Mouse (Mus musculus) MEL-GATA-1-ER (cell line): ENCODE data around the gene Sfxn5.

ENCODE experiments used
- DNase-seq: peaks from one replicate; pipeline ENCODE4 v3.0.0-alpha.2; 2012; ENCODE audit warnings: low read depth; ENCODE audit errors: extremely low read depth

The Sfxn5 gene

DNA sequence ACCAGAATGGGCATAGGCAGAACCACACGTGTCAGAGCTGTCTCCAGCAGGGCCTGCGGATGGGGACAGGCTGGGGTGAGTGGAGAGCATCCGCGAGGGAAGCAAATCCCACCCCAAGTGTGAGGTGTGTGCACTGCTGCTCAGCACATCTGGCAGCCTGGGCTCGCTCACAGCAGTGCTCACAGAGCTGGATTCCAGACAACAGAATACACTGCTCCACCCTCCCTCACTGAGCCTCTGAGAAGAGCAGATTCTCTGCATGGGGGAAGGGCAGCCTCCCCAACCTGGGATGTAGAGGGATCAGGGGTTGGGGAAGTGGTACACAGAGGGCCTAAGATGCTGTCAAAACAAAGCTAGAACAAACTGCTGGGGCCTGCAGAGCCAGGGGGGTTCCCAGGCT is 98.4 kb downstream of the Sfxn5 start:
- no peak for DNase-seq

DNA sequence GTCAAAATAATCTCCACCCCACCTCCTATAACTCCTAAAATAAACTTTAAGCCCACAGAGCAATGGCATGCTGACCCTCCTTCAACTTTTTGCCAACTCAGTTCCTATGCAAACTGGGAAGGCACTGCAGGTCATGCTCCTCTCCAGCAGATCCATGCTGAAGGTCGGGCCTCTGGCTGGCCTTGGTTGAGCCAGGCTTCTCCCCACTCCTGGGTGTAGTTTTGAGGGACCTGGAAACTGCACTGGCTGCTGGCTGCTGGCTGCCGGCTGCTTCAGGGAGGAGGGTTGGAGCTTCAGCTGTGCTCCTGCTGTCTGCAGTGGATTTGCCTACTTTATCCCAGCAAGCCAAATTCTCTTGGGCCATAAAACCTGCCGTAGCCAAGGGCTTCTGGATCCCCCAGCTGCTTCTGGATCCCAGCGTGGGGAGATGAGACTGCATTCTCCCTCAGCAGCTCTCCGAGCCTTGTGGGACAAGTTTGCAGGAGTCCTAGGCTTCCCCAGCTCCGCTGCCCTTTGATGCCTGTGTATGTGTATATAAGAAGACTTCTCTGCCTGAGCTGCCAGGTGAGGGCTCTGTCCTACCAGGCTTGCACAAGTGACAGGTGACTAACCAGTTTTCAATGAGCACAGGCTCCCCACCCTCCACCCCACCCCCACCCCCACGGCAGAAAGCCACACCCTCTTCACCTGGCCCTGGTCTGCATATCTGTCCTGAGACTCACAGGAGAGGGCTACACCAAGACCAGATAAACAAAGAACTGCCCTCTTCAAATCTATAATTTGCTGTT is 100.2 kb downstream of the Sfxn5 start:
- no peak for DNase-seq

- no peak for DNase-seq
These were observed 101.2 kb downstream of the Sfxn5 start for GRCm38 (mm10) chr6:85232045-85232444.

- DNase-seq: no peak
These were observed 101.8 kb downstream of the Sfxn5 start for GRCm38 (mm10) chr6:85231469-85231868.

DNA sequence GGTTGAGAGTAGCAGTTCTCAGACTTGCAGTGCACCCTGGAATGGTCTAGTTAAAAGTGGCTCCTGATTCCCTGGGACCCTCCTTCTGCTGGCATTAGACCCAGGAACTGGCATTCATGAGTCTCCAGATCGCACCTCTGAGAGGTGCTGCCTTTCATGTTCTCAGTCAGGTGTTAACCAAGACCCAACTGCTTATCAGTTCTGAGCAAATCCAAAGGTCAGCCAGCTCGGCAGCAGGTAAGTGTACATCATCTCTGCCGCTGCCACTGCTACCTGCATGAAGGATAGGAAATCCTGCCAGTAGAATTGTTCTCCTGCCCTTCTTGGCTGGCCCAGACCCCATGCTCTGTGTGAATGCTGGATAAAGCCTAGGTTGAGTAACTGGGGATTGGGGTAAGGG is 102.5 kb downstream of the Sfxn5 start:
- DNase-seq: no peak

GRCm38 (mm10) chr6:85227520-85227919 is 105.7 kb downstream of the Sfxn5 start:
- no peak for DNase-seq

DNA sequence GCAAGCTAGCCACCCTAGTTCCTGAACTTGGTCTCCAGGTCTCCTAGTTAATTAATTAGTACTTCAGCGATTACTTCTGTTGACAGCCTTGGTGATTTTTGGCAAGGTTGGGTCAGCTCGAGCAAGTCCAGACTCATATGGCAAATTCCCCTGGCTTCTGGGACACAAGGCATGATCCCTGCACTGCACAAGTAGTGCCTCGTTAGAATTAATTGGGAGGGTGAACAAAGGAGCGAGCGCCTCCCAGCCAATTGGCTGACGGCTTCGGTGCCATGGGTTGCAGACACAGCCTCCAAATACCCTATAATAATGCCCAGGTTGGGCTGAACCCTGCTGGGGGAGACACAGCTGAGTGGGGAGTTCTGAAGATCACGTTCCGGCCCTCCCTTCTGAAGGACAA is 106.7 kb downstream of the Sfxn5 start:
- no peak for DNase-seq

DNA sequence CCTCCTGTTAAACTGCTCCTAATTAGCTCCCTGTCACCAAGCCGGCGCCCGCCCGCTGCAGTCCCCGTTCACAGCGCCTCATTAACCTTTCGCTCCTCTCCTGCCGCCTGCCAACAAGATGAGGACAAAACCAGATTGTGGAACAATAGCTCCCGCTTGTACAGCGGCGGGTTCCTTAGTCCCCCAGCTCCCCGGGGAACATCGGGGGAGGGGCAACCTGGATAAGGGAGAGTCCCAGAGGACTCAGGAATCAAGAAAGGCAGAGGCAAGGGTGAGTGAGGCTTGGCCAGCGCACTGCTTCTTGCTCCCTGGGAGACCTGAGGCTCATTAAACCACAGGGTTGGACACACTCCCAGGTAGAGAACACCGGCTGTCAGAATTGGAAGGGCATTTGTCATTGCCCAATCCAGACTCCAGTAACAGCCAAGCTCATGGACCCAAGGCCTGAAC is 108.8 kb downstream of the Sfxn5 start:
- DNase-seq: no peak

- DNase-seq: no peak
These were observed 109.6 kb downstream of the Sfxn5 start for GRCm38 (mm10) chr6:85223498-85224150.

DNA sequence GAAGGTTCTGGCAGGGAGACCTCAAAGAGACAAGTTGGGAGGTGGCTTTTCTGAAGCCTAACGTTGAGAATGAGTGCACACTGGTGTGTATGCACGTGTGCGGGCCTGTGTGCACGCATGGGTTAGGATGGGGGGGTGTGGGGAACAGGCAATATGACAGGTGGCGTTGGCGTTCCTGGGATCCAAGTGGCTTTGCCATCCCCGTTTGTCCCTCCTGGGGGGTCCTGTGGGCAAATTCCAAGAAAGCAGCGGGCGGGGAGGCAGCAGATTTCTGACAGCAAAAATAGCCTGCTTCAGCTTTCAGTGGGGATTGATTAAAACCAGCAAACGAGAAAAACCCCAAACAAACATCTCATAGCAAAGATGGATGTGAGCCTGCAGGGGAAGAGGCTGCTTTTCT is 110.7 kb downstream of the Sfxn5 start:
- no peak for DNase-seq

- DNase-seq: no peak
These were observed 112.3 kb downstream of the Sfxn5 start for GRCm38 (mm10) chr6:85220917-85221316.

GRCm38 (mm10) chr6:85219706-85220105 is 113.5 kb downstream of the Sfxn5 start:
- DNase-seq: no peak

DNA sequence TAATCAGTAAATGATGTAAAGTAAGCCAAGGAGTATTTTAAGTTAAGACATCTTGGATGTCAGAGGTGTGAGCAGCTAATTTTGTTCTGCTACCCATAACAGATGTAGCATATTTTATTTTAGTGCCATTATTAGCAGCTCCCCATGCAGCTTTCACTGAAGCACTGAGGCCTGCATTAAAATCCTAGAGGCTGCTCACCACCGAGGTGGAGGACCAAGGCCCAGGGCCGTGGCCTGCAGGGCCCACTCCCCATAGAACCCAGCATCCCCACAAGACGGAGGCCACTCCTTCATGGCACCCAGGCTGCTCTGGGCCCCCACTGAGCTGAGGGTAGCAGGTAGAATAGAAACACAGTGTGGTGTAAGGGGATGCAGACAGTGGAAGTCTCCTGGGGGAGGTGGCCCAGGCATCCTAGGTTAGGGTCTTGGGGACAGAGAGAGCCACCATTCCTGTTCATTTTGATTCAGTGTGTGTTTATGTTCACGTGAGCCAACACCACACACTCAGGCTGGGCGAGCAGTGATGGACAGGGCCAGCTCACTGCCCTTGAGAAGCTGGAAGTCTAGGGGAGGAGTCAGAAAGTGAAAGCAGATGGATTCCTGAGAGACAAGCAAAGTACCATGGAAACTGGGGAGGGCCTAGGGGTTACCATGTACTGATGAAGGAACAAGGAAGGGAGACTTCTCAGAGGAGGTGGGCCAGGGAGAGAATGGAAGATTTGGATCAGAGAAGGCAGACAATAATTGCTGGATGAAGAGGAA is 114.4 kb downstream of the Sfxn5 start:
- no peak for DNase-seq

DNA sequence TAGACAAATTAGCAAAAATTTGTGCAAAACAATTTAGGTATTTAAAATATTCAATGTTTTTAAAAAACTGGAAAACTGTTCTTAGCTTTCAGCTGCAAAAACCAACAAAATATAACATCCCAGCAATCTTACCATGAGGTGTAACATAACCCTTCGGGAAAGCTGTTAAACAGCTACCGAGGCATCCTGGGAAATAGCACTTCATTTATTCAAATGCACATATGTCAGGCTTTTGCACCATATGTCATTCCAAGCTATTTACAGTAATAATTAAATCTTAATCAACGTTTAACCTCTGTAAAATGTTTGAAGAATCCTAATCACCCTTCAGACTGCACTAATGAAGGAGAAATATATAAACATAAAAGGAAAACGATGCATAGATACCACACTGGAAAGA is 115.0 kb downstream of the Sfxn5 start:
- DNase-seq: no peak

- no peak for DNase-seq
These were observed 122.5 kb downstream of the Sfxn5 start for GRCm38 (mm10) chr6:85210686-85211085.

- no peak for DNase-seq
These were observed 123.8 kb downstream of the Sfxn5 start for GRCm38 (mm10) chr6:85209226-85209967.

- DNase-seq: no peak
These were observed 125.9 kb downstream of the Sfxn5 start for GRCm38 (mm10) chr6:85207345-85207744.

- no peak for DNase-seq
These were observed 126.3 kb downstream of the Sfxn5 start for GRCm38 (mm10) chr6:85206939-85207285.

- DNase-seq: no peak
These were observed 126.9 kb downstream of the Sfxn5 start for GRCm38 (mm10) chr6:85206182-85206938.

- DNase-seq: no peak
These were observed 135.3 kb downstream of the Sfxn5 start for GRCm38 (mm10) chr6:85197951-85198350.
